Mouse (Mus musculus): Measurements from ENCODE around the gene Fkbp9.

DNA sequence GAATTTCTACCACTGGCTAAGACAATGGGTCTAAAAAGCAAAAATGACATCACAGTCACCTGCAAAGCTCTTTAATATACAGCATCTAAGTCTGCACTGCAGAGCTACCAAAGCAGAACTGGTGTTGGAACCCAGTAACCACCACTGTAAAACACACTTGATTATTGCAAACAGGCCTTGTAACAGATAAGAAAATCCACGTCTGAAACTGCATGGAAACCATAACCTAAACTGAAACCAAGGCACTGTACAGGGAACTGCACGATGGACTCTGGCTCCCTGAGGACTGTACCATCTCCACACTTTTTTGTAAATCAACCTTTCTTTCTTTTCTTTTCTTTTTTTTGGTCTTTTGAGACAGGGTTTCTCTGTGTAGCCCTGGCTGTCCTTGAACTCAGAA is 44.2 kb upstream of the Fkbp9 start:
- TF ChIP-seq CTCF (IDR thresholded peaks at IDR 0.05; ENCODE audit: extremely low read depth, insufficient read depth, low read length) (no peak), POLR2A (IDR thresholded peaks at IDR 0.05; ENCODE audit: extremely low read depth, insufficient read depth, low read length) (no peak)
